Mouse (Mus musculus) CH12.LX (cell line): Measurements from ENCODE around the gene Defb36. TPM values are rescaled to one million over a fixed set of nuclear protein-coding genes. Genes with fewer than 3 reads are reported as not detected.

Source experiments
- DNase-seq: peaks from one replicate; pipeline ENCODE4 v3.0.0-alpha.2; 2013; ENCODE audit errors: extremely low read depth
- H3K27ac ChIP-seq: 2 replicates; pipeline ENCODE4 v1.5.1; 2012; ENCODE audit warnings: low read depth, mild to moderate bottlenecking, control low read depth, moderate library complexity; ENCODE audit not compliant: insufficient read depth
- H3K27me3 ChIP-seq: replicated peaks from 2 replicates; pipeline ENCODE3; 2012; ENCODE audit warnings: inconsistent platforms
- H3K36me3 ChIP-seq, 2 experiments: replicated peaks in 1 of 2; 2 replicates each; pipeline versions ENCODE3 to v1.6.1; 2012; ENCODE audit warnings: inconsistent platforms in 1 of 2, low read length in 1 of 2, mild to moderate bottlenecking in 1 of 2, mixed read lengths in 1 of 2, moderate library complexity in 1 of 2; ENCODE audit not compliant: control insufficient read depth in 1 of 2, insufficient read depth in 1 of 2
- H3K4me1 ChIP-seq, 2 experiments: 2 replicates each; pipeline ENCODE4 v1.6.1; 2012; ENCODE audit warnings: inconsistent platforms in 1 of 2, moderate library complexity in 1 of 2; ENCODE audit not compliant: insufficient read depth in 2 of 2, control insufficient read depth in 1 of 2
- H3K4me2 ChIP-seq: 2 replicates; pipeline ENCODE4 v1.6.1; 2012; ENCODE audit warnings: low read depth, mild to moderate bottlenecking, control low read depth; ENCODE audit not compliant: poor library complexity, insufficient read depth, severe bottlenecking
- H3K4me3 ChIP-seq, 3 experiments: fragments of 150-350 bp in 1 of 3; sonication (generic) in 1 of 3; replicated peaks in 1 of 3; 2 replicates each; pipeline versions ENCODE3 to v1.5.1; 2011 to 2012; ENCODE audit warnings: low read depth in 2 of 3, low read length in 2 of 3, mild to moderate bottlenecking in 2 of 3, moderate library complexity in 2 of 3, control low read depth in 1 of 3, improper control_type of control experiment in 1 of 3, inconsistent platforms in 1 of 3, mixed read lengths in 1 of 3; ENCODE audit not compliant: poor library complexity in 1 of 3
- H3K79me2 ChIP-seq: replicated peaks from 2 replicates; pipeline ENCODE4 v1.6.1; 2012; ENCODE audit warnings: mild to moderate bottlenecking, moderate library complexity; ENCODE audit not compliant: control insufficient read depth, poor library complexity, insufficient read depth, severe bottlenecking; ENCODE audit errors: extremely low read depth
- H3K9ac ChIP-seq: 2 replicates; pipeline ENCODE4 v1.6.1; 2012; ENCODE audit warnings: low read depth, mild to moderate bottlenecking, control low read depth, moderate library complexity; ENCODE audit not compliant: insufficient read depth
- H3K9me3 ChIP-seq: replicated peaks from 2 replicates; pipeline ENCODE3; 2012; ENCODE audit warnings: low read length, inconsistent platforms, mixed read lengths
- BHLHE40 ChIP-seq: IDR thresholded peaks from 2 replicates; pipeline ENCODE4 v1.6.1; 2011; ENCODE audit warnings: mild to moderate bottlenecking, low read depth, low read length, improper control_type of control experiment
- CHD1 ChIP-seq: IDR thresholded peaks from 2 replicates; pipeline ENCODE4 v1.6.1; 2012; ENCODE audit warnings: low read depth, low read length, improper control_type of control experiment, inconsistent platforms
- CHD2 ChIP-seq: IDR thresholded peaks from 2 replicates; pipeline ENCODE4 v1.6.1; 2011; ENCODE audit warnings: low read length, improper control_type of control experiment
- E2F4 ChIP-seq: IDR thresholded peaks from 2 replicates; pipeline ENCODE4 v1.6.1; 2011; ENCODE audit warnings: low read depth, low read length, improper control_type of control experiment; ENCODE audit not compliant: insufficient replicate concordance
- ELF1 ChIP-seq: IDR thresholded peaks from 2 replicates; pipeline ENCODE4 v1.6.1; 2014; ENCODE audit warnings: low read depth, mild to moderate bottlenecking, inconsistent platforms, low read length, improper control_type of control experiment
- EP300 ChIP-seq: IDR thresholded peaks from 2 replicates; pipeline ENCODE4 v1.6.1; 2011; ENCODE audit warnings: low read length, improper control_type of control experiment
- HCFC1 ChIP-seq: IDR thresholded peaks from 2 replicates; pipeline ENCODE4 v1.6.1; 2012; ENCODE audit warnings: low read depth, mild to moderate bottlenecking, inconsistent platforms, low read length, improper control_type of control experiment
- IRF4 ChIP-seq: IDR thresholded peaks from 2 replicates; pipeline ENCODE4 v1.6.1; 2014; ENCODE audit warnings: low read depth, mild to moderate bottlenecking, inconsistent platforms, low read length, improper control_type of control experiment
- JUN ChIP-seq: IDR thresholded peaks from 2 replicates; pipeline ENCODE4 v1.6.1; 2011; ENCODE audit warnings: low read depth, mild to moderate bottlenecking, low read length, improper control_type of control experiment, moderate library complexity; ENCODE audit not compliant: insufficient read depth
- MAZ ChIP-seq: IDR thresholded peaks from 2 replicates; pipeline ENCODE4 v1.6.1; 2012; ENCODE audit warnings: low read depth, mild to moderate bottlenecking, inconsistent platforms, low read length, improper control_type of control experiment, moderate library complexity
- MXI1 ChIP-seq: IDR thresholded peaks from 2 replicates; pipeline ENCODE4 v1.6.1; 2011; ENCODE audit warnings: mild to moderate bottlenecking, low read depth, low read length, improper control_type of control experiment
- MYC ChIP-seq: IDR thresholded peaks from 2 replicates; pipeline ENCODE4 v1.6.1; 2011; ENCODE audit warnings: low read depth, mild to moderate bottlenecking, improper control_type of control experiment, low read length
- NELFE ChIP-seq: IDR thresholded peaks from 2 replicates; pipeline ENCODE4 v1.6.1; 2011; ENCODE audit warnings: low read depth, low read length, improper control_type of control experiment
- RCOR1 ChIP-seq: conservative IDR thresholded peaks from 2 replicates; pipeline ENCODE4 v1.6.1; 2012; ENCODE audit warnings: low read depth, mild to moderate bottlenecking, inconsistent platforms, low read length, improper control_type of control experiment
- SMC3 ChIP-seq: IDR thresholded peaks from 2 replicates; pipeline ENCODE4 v1.6.1; 2011; ENCODE audit warnings: low read depth, low read length, improper control_type of control experiment
- USF2 ChIP-seq: conservative IDR thresholded peaks from 2 replicates; pipeline ENCODE4 v1.6.1; 2011; ENCODE audit warnings: low read depth, low read length, improper control_type of control experiment
- ZKSCAN1 ChIP-seq: IDR thresholded peaks from 2 replicates; pipeline ENCODE4 v1.6.1; 2012; ENCODE audit warnings: low read depth, inconsistent platforms, low read length, improper control_type of control experiment, borderline replicate concordance
- ZMIZ1 ChIP-seq: IDR thresholded peaks from 2 replicates; pipeline ENCODE4 v1.6.1; 2012; ENCODE audit warnings: low read depth, mild to moderate bottlenecking, inconsistent platforms, low read length, improper control_type of control experiment
- dilution Hi-C: fragments of 300-500 bp; cut with MboI; formaldehyde crosslinking; loops from 2 replicates; pipeline ENCODE4 v1.14.3; 2020; ENCODE audit warnings: low sequenced_read_pairs; ENCODE audit not compliant: extremely low pct_unique_long_range_greater_than_20kb, extremely low pct_ligation_motif_present
- in situ Hi-C: fragments of 300-500 bp; cut with MboI; formaldehyde crosslinking; loops from 3 replicates; pipeline ENCODE4 v1.14.3; 2019; ENCODE audit warnings: low sequenced_read_pairs, low pct_ligation_motif_present, low pct_unique_long_range_greater_than_20kb, mixed read lengths
- polyA plus RNA-seq: library from polyadenylated mRNA; unstranded; fragments of >175 nt; gene quantifications from 2 replicates; pipeline ENCODE4 v1.2.1, GENCODE M21; 2012; ENCODE audit warnings: low read depth; ENCODE audit not compliant: insufficient read length
- total RNA-seq, 2 experiments: library from RNA; depleted of rRNA; stranded (reverse); fragments of 300-350 nt in 1 of 2; fragments of >200 nt in 1 of 2; gene quantifications; 2 replicates each; pipeline ENCODE4 v1.2.3; 2012 to 2014

The Defb36 gene
- total and polyA plus RNA-seq, 3 experiments: not detected

DNA sequence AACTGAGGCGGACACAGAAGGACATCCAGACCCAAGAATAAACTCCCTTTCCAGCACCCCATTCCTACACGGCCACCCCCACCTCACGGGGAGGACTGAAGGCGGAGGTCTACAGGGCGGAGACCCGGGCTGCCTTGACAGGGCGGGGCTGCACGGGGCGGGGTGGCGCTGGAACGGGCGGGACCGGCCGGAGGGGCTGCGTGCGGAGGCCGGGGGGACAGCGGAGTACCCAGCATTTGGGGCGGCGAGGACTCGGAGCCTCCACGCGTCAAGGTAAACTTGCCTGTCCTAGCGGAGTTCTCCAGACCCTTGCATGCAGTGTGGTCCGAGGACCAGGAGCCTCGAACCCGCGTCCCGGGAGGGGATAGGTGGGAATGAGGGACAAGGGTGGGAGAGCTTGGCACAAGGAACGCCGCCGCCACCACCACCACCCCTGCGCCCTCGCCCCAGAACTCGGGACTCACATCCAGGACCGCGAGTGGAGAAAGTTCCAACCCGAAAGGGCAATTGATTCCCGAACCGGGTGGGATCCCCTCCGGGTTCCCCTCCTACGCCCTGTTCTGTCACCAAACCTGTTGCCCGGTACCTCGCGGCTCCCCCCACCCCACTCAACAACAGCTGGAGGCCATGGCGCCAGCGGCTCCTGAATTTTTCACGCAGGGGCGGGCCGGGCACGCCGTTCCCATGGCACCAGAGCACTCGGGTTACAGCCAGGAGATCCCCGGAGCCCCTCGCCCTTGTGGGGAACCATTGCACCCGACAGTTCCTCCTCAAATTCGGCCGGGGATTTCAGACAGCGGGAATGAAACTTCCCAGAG is 22.9 kb downstream of the Defb36 start, which contains the start of gene Rem1:
Gene Rem1 (plus strand): TSS at position 178 of the 818 bp plus-strand sequence.
- H3K27ac ChIP-seq: no peak within 1 kb of the TSS
- no peaks in the 10 kb centered on the region for H3K79me2 ChIP-seq
- H3K27me3 ChIP-seq: no peaks in the 10 kb centered on the region
- DNase-seq: no peak
- in situ Hi-C loops: no loop called here
- H3K4me3 ChIP-seq: no peak within 1 kb of the TSS
- no peaks in the 10 kb centered on the region for H3K9me3 ChIP-seq
- peaks cover 0 to 4% of the 10 kb centered on the region in 2 experiments; a peak in 2 of 4 replicates for H3K4me1 ChIP-seq
- TF ChIP-seq ZKSCAN1 (no peak), CHD2 (no peak), IRF4 (no peak), MAZ (no peak), RCOR1 (no peak)
- dilution Hi-C loops: no loop called here
- no peak within 1 kb of the TSS for H3K9ac ChIP-seq
- no peaks in the 10 kb centered on the region for H3K36me3 ChIP-seq
- H3K4me2 ChIP-seq: no peak within 1 kb of the TSS

DNA sequence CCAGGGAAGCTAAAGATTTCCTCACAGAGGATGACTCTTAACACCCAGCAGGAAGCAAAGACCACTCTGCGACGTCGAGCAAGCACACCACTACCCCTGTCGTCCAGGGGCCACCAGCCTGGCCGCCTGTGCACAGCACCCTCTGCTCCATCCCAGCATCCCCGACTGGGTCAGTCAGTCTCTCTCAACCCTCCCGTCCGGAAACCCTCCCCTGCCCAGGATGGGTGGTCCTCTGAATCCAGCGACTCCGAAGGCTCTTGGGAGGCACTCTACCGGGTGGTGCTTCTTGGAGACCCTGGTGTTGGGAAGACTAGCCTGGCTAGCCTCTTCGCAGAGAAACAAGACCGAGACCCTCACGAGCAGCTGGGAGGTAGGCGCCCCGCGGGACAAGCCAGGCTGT is 23.9 kb downstream of the Defb36 start:
- no peaks in the 10 kb centered on the region for H3K27me3 ChIP-seq
- no peak overlapping the region for H3K9ac ChIP-seq
- DNase-seq: no peak
- H3K4me3 ChIP-seq: no peak overlapping the region
- dilution Hi-C loops: no loop called here
- H3K9me3 ChIP-seq: no peaks in the 10 kb centered on the region
- H3K4me2 ChIP-seq: no peak overlapping the region
- H3K36me3 ChIP-seq: no peaks in the 10 kb centered on the region
- peaks cover 0 to 15% of the 10 kb centered on the region in 2 experiments; a peak in 2 of 4 replicates for H3K4me1 ChIP-seq
- in situ Hi-C loops: no loop called here
- no peak overlapping the region for H3K27ac ChIP-seq
- no peak for TF ChIP-seq NELFE
- no peak for TF ChIP-seq HCFC1
- H3K79me2 ChIP-seq: no peaks in the 10 kb centered on the region

DNA sequence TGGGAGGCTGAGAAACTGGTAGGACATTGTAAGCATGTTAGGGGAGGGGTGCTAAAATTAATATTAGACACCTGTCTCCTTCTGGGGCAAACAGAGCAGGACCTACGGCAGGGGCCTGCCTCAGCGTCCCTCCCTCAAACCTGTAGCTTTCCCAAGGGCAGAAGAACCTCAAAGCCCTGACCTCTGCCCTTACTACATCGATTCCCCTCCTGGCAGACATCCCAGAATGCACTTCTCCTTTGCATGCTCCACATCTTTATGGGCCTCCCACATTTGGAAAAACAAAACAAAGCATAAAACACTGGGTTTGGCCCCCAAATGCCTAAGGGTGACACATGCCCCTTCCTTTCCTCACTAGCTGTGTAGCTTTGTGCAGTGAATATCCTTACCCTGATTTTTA is 25.1 kb downstream of the Defb36 start:
- no peak overlapping the region for H3K27ac ChIP-seq
- dilution Hi-C loops: no loop called here
- H3K4me3 ChIP-seq: no peak overlapping the region

More for the DNA sequence above, 25.1 kb downstream of the Defb36 start:
- H3K27me3 ChIP-seq: no peaks in the 10 kb centered on the region
- H3K9ac ChIP-seq: no peak overlapping the region
- in situ Hi-C loops: no loop called here
- no peaks in the 10 kb centered on the region for H3K79me2 ChIP-seq
- H3K4me2 ChIP-seq: no peak overlapping the region
- no peaks in the 10 kb centered on the region for H3K9me3 ChIP-seq
- H3K36me3 ChIP-seq: peaks cover 0 to under 1% of the 10 kb centered on the region in 2 experiments
- H3K4me1 ChIP-seq: peaks cover 4 to 24% of the 10 kb centered on the region in 2 experiments
- TF ChIP-seq BHLHE40 (no peak), JUN (no peak), MYC (no peak), SMC3 (no peak), CHD1 (no peak), ELF1 (no peak), USF2 (no peak), E2F4 (no peak), ZMIZ1 (no peak), ZKSCAN1 (no peak), EP300 (no peak), MXI1 (no peak)
- DNase-seq: no peak
